Mouse (Mus musculus) ES-Bruce4 (cell line): ENCODE measurements at regions not wholly inside any gene's neighbourhood (a gene's known extent, or its start where the extent isn't known, plus 50 kb on each side); places are given as distances from the start of the nearest gene placed in this dataset.

Source experiments
- H3K27ac ChIP-seq: 2 replicates; pipeline ENCODE4 v1.5.1; 2012; ENCODE audit warnings: low read length, inconsistent platforms; ENCODE audit not compliant: insufficient read depth
- H3K27me3 ChIP-seq: 2 replicates; pipeline ENCODE4 v1.6.1; 2012; ENCODE audit warnings: mild to moderate bottlenecking, low read length, inconsistent platforms; ENCODE audit not compliant: control insufficient read depth, poor library complexity, insufficient read depth, severe bottlenecking
- H3K36me3 ChIP-seq: 2 replicates; pipeline ENCODE4 v1.6.1; 2012; ENCODE audit warnings: inconsistent platforms, mild to moderate bottlenecking, low read length, moderate library complexity; ENCODE audit not compliant: control insufficient read depth, poor library complexity, insufficient read depth, severe bottlenecking
- H3K4me1 ChIP-seq: one replicate; pipeline ENCODE4 v1.8.1; 2011; ENCODE audit warnings: low read length; ENCODE audit not compliant: control insufficient read depth, insufficient read depth
- H3K4me3 ChIP-seq: 2 replicates; pipeline ENCODE4 v1.5.1; 2011; ENCODE audit warnings: low read depth, mild to moderate bottlenecking, low read length
- H3K9ac ChIP-seq: 2 replicates; pipeline ENCODE4 v1.6.1; 2012; ENCODE audit warnings: low read depth, mild to moderate bottlenecking, inconsistent platforms; ENCODE audit not compliant: poor library complexity, severe bottlenecking
- H3K9me3 ChIP-seq: replicated peaks from 2 replicates; pipeline ENCODE4 v1.6.1; 2012; ENCODE audit warnings: mild to moderate bottlenecking, low read length, inconsistent platforms; ENCODE audit not compliant: control insufficient read depth, poor library complexity, insufficient read depth, severe bottlenecking
- CTCF ChIP-seq: IDR thresholded peaks from one replicate; pipeline ENCODE4 v1.8.1; 2011; ENCODE audit warnings: low read depth, low read length
- EP300 ChIP-seq: IDR thresholded peaks from 2 replicates; pipeline ENCODE4 v1.6.1; 2011; ENCODE audit warnings: low read depth, low read length; ENCODE audit not compliant: insufficient read depth
- POLR2A ChIP-seq: IDR thresholded peaks from one replicate; pipeline ENCODE4 v1.8.1; 2011; ENCODE audit warnings: low read length; ENCODE audit not compliant: insufficient read depth

GRCm38 (mm10) chr15:9898211-9898610 is 149.5 kb upstream of the Spef2 start:
- Histone ChIP-seq H3K9ac (no peak overlapping the region), H3K4me3 (no peak overlapping the region), H3K36me3 (no peaks in the 10 kb centered on the region), H3K4me1 (no peaks in the 10 kb centered on the region), H3K27me3 (no peaks in the 10 kb centered on the region), H3K27ac (no peak overlapping the region), H3K9me3 (0 out of 2 replicates have a peak, but pooled peaks cover 2% of the 10 kb centered on the region)
- TF ChIP-seq POLR2A (no peak), CTCF (no peak), EP300 (no peak)

GRCm38 (mm10) chr15:9893146-9893545 is 144.5 kb upstream of the Spef2 start:
- H3K36me3 ChIP-seq, result no peaks in the 10 kb centered on the region
- H3K9me3 ChIP-seq, result no peaks in the 10 kb centered on the region
- no peak for TF ChIP-seq CTCF
- no peak for TF ChIP-seq EP300
- TF ChIP-seq POLR2A, result no peak
- no peaks in the 10 kb centered on the region for H3K27me3 ChIP-seq
- H3K4me1 ChIP-seq, result peaks cover 1% of the 10 kb centered on the region
- no peak overlapping the region for H3K27ac ChIP-seq
- no peak overlapping the region for H3K4me3 ChIP-seq
- no peak overlapping the region for H3K9ac ChIP-seq

- no peaks in the 10 kb centered on the region for H3K36me3 ChIP-seq
- no peaks in the 10 kb centered on the region for H3K9me3 ChIP-seq
- peaks cover 1% of the 10 kb centered on the region for H3K4me1 ChIP-seq
- TF ChIP-seq EP300 (no peak), POLR2A (no peak), CTCF (no peak)
- no peak overlapping the region for H3K4me3 ChIP-seq
- H3K27ac ChIP-seq, result no peak overlapping the region
- H3K9ac ChIP-seq, result no peak overlapping the region
- no peaks in the 10 kb centered on the region for H3K27me3 ChIP-seq
These were observed 143.5 kb upstream of the Spef2 start for GRCm38 (mm10) chr15:9892208-9892607.

GRCm38 (mm10) chr15:9891446-9891845 is 142.8 kb upstream of the Spef2 start:
- TF ChIP-seq EP300 (no peak), POLR2A (no peak), CTCF (no peak)
- Histone ChIP-seq H3K4me3 (no peak overlapping the region), H3K27me3 (no peaks in the 10 kb centered on the region), H3K36me3 (no peaks in the 10 kb centered on the region), H3K9ac (no peak overlapping the region), H3K27ac (no peak overlapping the region), H3K4me1 (peaks cover 1% of the 10 kb centered on the region), H3K9me3 (no peaks in the 10 kb centered on the region)

- Histone ChIP-seq H3K9me3 (no peaks in the 10 kb centered on the region), H3K4me3 (no peak overlapping the region)
- TF ChIP-seq EP300, result no peak
- no peak for TF ChIP-seq POLR2A
- TF ChIP-seq CTCF, result no peak
These were observed 127.1 kb upstream of the Spef2 start for GRCm38 (mm10) chr15:9875776-9876175.

GRCm38 (mm10) chr15:9870126-9870525 is 121.5 kb upstream of the Spef2 start:
- no peak overlapping the region for H3K9ac ChIP-seq
- H3K4me3 ChIP-seq, result no peak overlapping the region
- no peaks in the 10 kb centered on the region for H3K27me3 ChIP-seq
- H3K4me1 ChIP-seq, result no peaks in the 10 kb centered on the region
- TF ChIP-seq POLR2A, result no peak
- no peak for TF ChIP-seq CTCF
- TF ChIP-seq EP300, result no peak
- no peaks in the 10 kb centered on the region for H3K9me3 ChIP-seq
- no peaks in the 10 kb centered on the region for H3K36me3 ChIP-seq
- no peak overlapping the region for H3K27ac ChIP-seq

More at GRCm38 (mm10) chr15:9875776-9876175, 127.1 kb upstream of the Spef2 start:
- Histone ChIP-seq H3K36me3 (no peaks in the 10 kb centered on the region), H3K27me3 (no peaks in the 10 kb centered on the region), H3K27ac (no peak overlapping the region), H3K4me1 (no peaks in the 10 kb centered on the region), H3K9ac (no peak overlapping the region)
